Mouse (Mus musculus): ENCODE measurements around the gene Fam90a1b. TPM values are rescaled to one million over a fixed set of nuclear protein-coding genes. Genes with fewer than 3 reads are reported as not detected.
"Not testable (repeated sequence)": the region's sequence is repeated elsewhere in the genome, so short reads cannot be mapped to it uniquely, and the experiment has no call there.

Gene Fam90a1b
- not detected in 2 replicates for polyA plus RNA-seq (2012; rRNA removed)

DNA sequence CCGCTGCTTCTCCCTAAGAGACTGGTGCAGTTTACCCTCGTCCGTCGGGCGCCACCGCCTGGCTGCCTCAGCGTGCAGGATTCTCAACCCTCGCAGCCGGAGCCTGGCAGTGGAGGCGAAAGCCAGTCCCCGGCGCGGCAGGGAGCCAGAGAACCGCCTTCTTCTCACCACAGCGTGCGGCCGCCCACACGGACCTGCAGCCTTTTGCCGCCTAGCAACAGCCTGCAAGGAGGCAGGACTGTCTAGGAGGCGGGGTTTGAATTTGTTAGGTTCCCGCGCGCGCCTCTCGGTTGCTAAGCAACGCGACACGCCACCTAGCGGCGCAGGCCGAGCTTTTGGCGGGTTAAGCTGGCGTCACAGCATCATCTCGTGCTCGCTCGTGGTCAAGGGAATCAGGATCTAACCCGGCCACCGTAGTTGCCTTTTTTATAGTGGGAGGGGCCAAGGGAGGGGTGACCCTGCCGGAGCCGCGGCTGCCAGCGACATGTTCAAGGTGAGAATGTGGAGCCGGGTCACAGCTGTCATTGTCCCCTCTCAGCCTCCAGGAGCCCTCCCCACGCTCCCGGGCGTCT lies at the start of gene Fam90a1b, which contains the start of gene Apoo:
Gene Fam90a1b (minus strand): TSS at position 108 of the 572 bp plus-strand sequence.
Gene Apoo (plus strand): TSS at position 448 of the 572 bp plus-strand sequence.
- 0 out of 2 replicates have a peak, but pooled peaks cover 2% of the 10 kb centered on the region for H3K27me3 ChIP-seq (ENCODE audit: control insufficient read depth, insufficient read depth, low read length)
- 19% methylated on average over 46 of the region's 46 CpGs for WGBS
- DNase-seq (ENCODE audit: low read depth in 1 of 2, low spot score in 2 of 2) = peak; percentile 92 to 93
- H3K27ac ChIP-seq (ENCODE audit: insufficient read depth, low read length) = peak within 1 kb of the TSS; percentile 39; the same call in 1 of the 2 replicates
- H3K4me3 ChIP-seq (ENCODE audit: extremely low read depth, insufficient read depth, insufficient read length) = peak within 1 kb of the TSS; percentile 63
- H3K36me3 ChIP-seq (ENCODE audit: control insufficient read depth, insufficient read depth, low read length) = no peaks in the 10 kb centered on the region
- TF ChIP-seq POLR2A (IDR thresholded peaks at IDR 0.05; ENCODE audit: low read depth, low read length) (no peak), CTCF (IDR thresholded peaks at IDR 0.05; ENCODE audit: extremely low read depth, insufficient read depth, insufficient read length, insufficient replicate concordance) (peak; percentile 70; the same call in 1 of the 2 replicates)
- H3K4me1 ChIP-seq (ENCODE audit: control insufficient read depth, insufficient read depth, insufficient read length) = no peaks in the 10 kb centered on the region

DNA sequence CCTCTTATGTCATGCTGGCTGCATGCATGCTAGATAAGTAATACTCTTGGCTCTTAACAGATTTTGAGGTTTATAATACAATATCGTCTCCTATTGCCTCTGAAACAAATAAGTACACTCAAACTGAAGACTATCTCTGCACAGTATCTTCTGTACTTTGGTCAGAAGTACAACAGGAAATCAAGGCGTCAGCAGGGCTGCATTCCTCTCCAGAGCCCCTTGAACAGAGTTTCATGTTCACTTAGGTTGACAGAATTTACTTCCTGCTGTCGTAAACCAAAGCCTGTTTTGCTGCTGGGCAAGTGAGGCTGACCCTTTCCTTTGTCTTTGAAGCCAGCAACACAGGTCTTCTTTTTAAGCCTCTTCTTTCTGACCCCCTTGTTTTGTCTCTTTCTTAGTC lies 42.4 kb upstream of the Fam90a1b start:
- Histone ChIP-seq H3K27me3 (ENCODE audit: control insufficient read depth, insufficient read depth, low read length) (no peaks in the 10 kb centered on the region), H3K4me1 (ENCODE audit: control insufficient read depth, insufficient read depth, insufficient read length) (no peaks in the 10 kb centered on the region), H3K27ac (ENCODE audit: insufficient read depth, low read length) (no peak overlapping the region), H3K4me3 (ENCODE audit: extremely low read depth, insufficient read depth, insufficient read length) (no peak overlapping the region), H3K36me3 (ENCODE audit: control insufficient read depth, insufficient read depth, low read length) (no peaks in the 10 kb centered on the region)
- no peak for DNase-seq (ENCODE audit: low read depth in 1 of 2, low spot score in 2 of 2)
- TF ChIP-seq CTCF (IDR thresholded peaks at IDR 0.05; ENCODE audit: extremely low read depth, insufficient read depth, insufficient read length, insufficient replicate concordance) = no peak
- no peak for TF ChIP-seq POLR2A (IDR thresholded peaks at IDR 0.05; ENCODE audit: low read depth, low read length)
- WGBS = 47% methylated on average over 3 of the region's 3 CpGs

DNA sequence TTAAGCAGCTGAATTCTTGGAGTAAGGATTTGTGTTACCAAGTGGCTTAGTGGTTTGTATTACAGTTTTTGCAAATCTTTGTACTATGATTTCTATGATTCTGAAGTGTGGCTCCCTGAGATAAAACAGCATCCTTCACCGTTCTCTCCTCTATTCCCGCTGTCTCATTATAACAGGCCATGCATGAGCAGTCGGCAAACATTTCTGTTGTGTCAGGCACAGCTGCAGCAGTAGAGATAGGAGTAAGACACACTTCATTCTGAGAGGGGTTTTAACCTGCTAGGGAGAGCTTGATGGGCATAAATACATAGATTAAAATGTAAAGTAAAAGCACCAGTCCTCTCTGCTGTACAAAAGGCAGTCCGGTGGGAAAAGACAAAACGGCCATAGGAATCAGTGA lies 12.2 kb upstream of the Fam90a1b start:
- Histone ChIP-seq H3K4me3 (ENCODE audit: extremely low read depth, insufficient read depth, insufficient read length) (no peak overlapping the region), H3K4me1 (ENCODE audit: control insufficient read depth, insufficient read depth, insufficient read length) (no peaks in the 10 kb centered on the region), H3K27ac (ENCODE audit: insufficient read depth, low read length) (no peak overlapping the region), H3K27me3 (ENCODE audit: control insufficient read depth, insufficient read depth, low read length) (no peaks in the 10 kb centered on the region), H3K36me3 (ENCODE audit: control insufficient read depth, insufficient read depth, low read length) (no peaks in the 10 kb centered on the region)
- no peak for TF ChIP-seq POLR2A (IDR thresholded peaks at IDR 0.05; ENCODE audit: low read depth, low read length)
- no peak for TF ChIP-seq CTCF (IDR thresholded peaks at IDR 0.05; ENCODE audit: extremely low read depth, insufficient read depth, insufficient read length, insufficient replicate concordance)
- 89% methylated on average over 5 of the region's 5 CpGs for WGBS
- no peak for DNase-seq (ENCODE audit: low read depth in 1 of 2, low spot score in 2 of 2)

DNA sequence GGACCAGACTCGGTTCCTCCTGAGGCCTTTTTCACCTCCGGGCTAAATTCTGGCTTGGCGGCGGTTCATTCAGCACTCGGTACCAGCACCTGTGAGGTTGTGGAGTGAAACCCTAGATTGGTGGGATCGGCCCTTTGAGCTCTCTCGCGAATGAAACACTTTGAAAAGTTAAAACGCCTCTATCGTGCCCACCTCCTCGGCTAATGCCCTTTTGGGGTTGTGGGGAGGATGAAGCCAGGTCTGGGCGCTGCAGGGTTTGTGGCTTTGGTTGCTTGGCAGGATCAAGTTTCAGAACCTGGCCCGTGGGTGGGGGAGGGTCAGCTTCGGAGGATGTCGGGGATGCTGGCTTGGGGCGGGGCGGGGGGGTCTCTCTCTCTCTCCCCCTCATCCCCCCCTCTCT lies 671 bp upstream of the Fam90a1b start:
- TF ChIP-seq POLR2A (IDR thresholded peaks at IDR 0.05; ENCODE audit: low read depth, low read length) (no peak), CTCF (IDR thresholded peaks at IDR 0.05; ENCODE audit: extremely low read depth, insufficient read depth, insufficient read length, insufficient replicate concordance) (no peak)
- Histone ChIP-seq H3K27me3 (ENCODE audit: control insufficient read depth, insufficient read depth, low read length) (0 out of 2 replicates have a peak, but pooled peaks cover 2% of the 10 kb centered on the region), H3K4me3 (ENCODE audit: extremely low read depth, insufficient read depth, insufficient read length) (peak overlapping the region; percentile 63), H3K36me3 (ENCODE audit: control insufficient read depth, insufficient read depth, low read length) (no peaks in the 10 kb centered on the region), H3K27ac (ENCODE audit: insufficient read depth, low read length) (peak overlapping the region; percentile 39; the same call in 1 of the 2 replicates), H3K4me1 (ENCODE audit: control insufficient read depth, insufficient read depth, insufficient read length) (no peaks in the 10 kb centered on the region)
- WGBS = 36% methylated on average over 16 of the region's 17 CpGs
- DNase-seq (ENCODE audit: low read depth in 1 of 2, low spot score in 2 of 2) = peak in 1 of 2 experiments; percentile 6

DNA sequence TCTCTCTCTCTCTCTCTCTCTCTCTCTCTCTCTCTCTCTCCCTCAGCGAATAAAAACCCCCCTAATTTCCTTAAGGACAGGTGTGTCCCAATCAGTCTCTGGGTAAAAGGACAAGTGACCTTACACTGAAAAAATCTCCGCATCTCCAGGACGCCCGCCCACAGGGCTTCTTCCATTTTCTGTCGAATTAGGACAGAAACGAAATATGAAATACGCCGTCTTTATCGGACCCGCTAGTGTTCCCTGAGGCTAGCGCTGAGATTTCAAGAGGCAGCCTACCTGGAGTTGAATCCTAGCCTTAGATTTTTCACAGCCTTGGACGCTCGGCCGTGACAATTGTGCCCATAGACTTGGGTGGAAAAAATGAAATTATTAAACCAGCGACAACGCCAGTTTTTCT lies 548 bp downstream of the Fam90a1b start:
- Histone ChIP-seq H3K27ac (ENCODE audit: insufficient read depth, low read length) (no peak overlapping the region), H3K4me1 (ENCODE audit: control insufficient read depth, insufficient read depth, insufficient read length) (no peaks in the 10 kb centered on the region), H3K4me3 (ENCODE audit: extremely low read depth, insufficient read depth, insufficient read length) (no peak overlapping the region; the same call in 1 of the 2 replicates), H3K27me3 (ENCODE audit: control insufficient read depth, insufficient read depth, low read length) (0 out of 2 replicates have a peak, but pooled peaks cover 2% of the 10 kb centered on the region), H3K36me3 (ENCODE audit: control insufficient read depth, insufficient read depth, low read length) (no peaks in the 10 kb centered on the region)
- TF ChIP-seq POLR2A (IDR thresholded peaks at IDR 0.05; ENCODE audit: low read depth, low read length) = no peak
- TF ChIP-seq CTCF (IDR thresholded peaks at IDR 0.05; ENCODE audit: extremely low read depth, insufficient read depth, insufficient read length, insufficient replicate concordance) = no peak
- 21% methylated on average over 16 of the region's 16 CpGs for WGBS
- no peak for DNase-seq (ENCODE audit: low read depth in 1 of 2, low spot score in 2 of 2)

DNA sequence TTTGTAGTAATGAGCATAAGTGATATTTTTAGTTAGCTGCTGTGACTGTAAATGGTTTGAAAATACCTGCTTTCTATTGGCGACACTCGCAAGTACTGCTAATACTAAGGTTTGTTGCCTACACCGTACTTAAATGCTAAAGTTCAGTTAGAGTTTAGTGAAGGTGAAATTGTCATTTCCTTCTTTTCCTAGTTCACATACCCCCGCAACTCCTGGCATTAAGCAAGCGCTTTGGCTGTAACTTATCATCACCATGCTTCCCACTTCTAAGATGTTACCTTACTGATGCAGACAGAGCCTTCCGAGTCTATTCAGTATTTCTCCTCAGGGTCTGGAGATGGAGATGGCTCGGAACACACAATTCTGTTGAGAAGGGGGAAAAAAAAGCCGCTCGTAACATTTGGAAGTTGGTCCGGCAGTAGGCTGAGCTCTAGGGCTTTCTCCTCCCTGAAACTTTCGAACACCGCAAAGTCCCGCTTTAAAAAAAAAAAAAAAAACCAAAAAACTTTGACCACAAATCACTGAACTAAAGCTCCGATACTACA lies 1.1 kb downstream of the Fam90a1b start:
- 35% methylated on average over 14 of the region's 14 CpGs for WGBS
- no peaks in the 10 kb centered on the region for H3K36me3 ChIP-seq (ENCODE audit: control insufficient read depth, insufficient read depth, low read length)
- no peaks in the 10 kb centered on the region for H3K4me1 ChIP-seq (ENCODE audit: control insufficient read depth, insufficient read depth, insufficient read length)
- no peak overlapping the region for H3K4me3 ChIP-seq (ENCODE audit: extremely low read depth, insufficient read depth, insufficient read length)
- TF ChIP-seq CTCF (IDR thresholded peaks at IDR 0.05; ENCODE audit: extremely low read depth, insufficient read depth, insufficient read length, insufficient replicate concordance) (no peak), POLR2A (IDR thresholded peaks at IDR 0.05; ENCODE audit: low read depth, low read length) (no peak)
- no peak for DNase-seq (ENCODE audit: low read depth in 1 of 2, low spot score in 2 of 2)
- 0 out of 2 replicates have a peak, but pooled peaks cover 2% of the 10 kb centered on the region for H3K27me3 ChIP-seq (ENCODE audit: control insufficient read depth, insufficient read depth, low read length)
- no peak overlapping the region for H3K27ac ChIP-seq (ENCODE audit: insufficient read depth, low read length)

DNA sequence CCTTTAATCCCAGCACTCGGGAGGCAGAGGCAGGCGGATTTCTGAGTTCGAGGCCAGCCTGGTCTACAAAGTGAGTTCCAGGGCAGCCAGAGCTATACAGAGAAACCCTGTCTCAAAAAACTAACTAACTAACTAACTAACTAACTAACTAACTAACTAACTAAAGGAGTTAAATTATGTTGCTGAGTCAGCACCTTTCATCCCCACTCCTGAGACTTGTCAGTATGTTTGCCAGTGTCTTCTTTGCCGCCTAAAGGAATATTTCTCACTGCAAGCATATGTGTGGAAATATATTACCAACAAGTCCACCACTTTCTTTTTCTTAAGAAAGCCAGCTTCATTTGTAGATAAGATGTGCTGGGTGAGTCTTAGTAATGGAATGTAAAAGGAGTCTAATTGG lies 22.9 kb downstream of the Fam90a1b start:
- 95% methylated on average over 4 of the region's 4 CpGs for WGBS
- not testable (repeated sequence) for H3K36me3 ChIP-seq (ENCODE audit: control insufficient read depth, insufficient read depth, low read length); H3K27ac ChIP-seq (ENCODE audit: insufficient read depth, low read length); H3K4me1 ChIP-seq (ENCODE audit: control insufficient read depth, insufficient read depth, insufficient read length); H3K27me3 ChIP-seq (ENCODE audit: control insufficient read depth, insufficient read depth, low read length); H3K4me3 ChIP-seq (ENCODE audit: extremely low read depth, insufficient read depth, insufficient read length); DNase-seq (ENCODE audit: low read depth in 1 of 2, low spot score in 2 of 2)

All from spleen, adult 2 months (tissue).